11 mouse cellular contexts compared by ENCODE assay signal in the genomic region with DNA sequence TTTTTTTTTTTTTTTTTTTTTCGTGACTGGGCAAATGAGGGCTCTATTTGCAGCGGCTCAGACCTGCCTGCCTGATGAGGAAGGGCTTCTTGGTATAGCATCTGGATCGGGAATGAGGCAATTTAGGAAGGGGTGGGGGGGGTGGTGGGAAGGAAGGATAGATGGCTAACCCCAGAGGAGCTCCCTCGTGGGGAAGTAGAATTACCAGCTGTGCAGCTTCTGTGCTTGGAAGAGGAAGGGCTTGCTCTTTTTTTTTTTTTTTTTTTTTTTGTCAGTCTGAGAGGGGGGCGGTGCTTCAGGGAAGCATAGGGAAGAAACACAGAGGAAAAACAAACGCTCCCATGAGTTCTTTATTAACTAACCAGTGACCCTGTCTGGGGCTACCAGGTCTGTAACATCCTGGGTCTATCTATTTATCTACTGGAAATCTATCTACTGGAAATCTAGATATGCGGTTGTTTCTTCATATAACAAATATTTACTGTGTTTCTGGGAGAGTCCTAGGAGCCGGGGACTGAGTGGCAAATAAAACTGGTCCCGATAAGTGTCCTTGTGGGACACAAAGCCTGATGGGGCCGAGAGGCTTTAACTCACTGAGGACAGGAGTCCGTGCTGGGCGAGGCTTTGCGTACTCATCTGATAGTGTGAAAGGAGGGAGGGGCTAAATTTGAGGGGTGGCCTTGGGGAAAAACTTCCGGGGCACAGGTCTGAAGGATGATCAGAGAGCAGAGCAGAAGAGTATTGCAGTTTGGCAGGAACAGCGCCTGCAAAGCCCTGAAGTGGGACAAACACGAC. TPM values are rescaled to one million over a fixed set of nuclear protein-coding genes. Genes with fewer than 3 reads are reported as not detected.
DNase-seq lines count a peak whose midpoint lies in the region; ATAC-seq and TF ChIP-seq lines count a peak whose summit lies in the region.
"Had no signal": no experiment of that assay in that cellular context is flagged by ENCODE, and none has a peak within 500 bp of the region (broad histone marks: within the 10 kb centered on the region; RNA-seq: fewer than 3 reads in every experiment).

No protein-coding gene starts in this region.

- H3K4me2 ChIP-seq in hindbrain, embryonic 16.5 days (ENCODE audit: low read length): peak overlapping the region; percentile 15
- H3K4me2 ChIP-seq: forebrain, embryonic 15.5 days; neural tube, embryonic 12.5 days had no signal

- no peak for ATAC-seq in hindbrain, embryonic 16.5 days
- no peak for ATAC-seq in monocyte, adult 5-6 weeks (replicated peaks; ENCODE audit: insufficient number of reproducible peaks, low FRiP score, low TSS enrichment, poor library complexity, severe bottlenecking)
- ATAC-seq in megakaryocyte-erythroid progenitor cell, adult 5-6 weeks (replicated peaks; ENCODE audit: low FRiP score, low TSS enrichment, poor library complexity, severe bottlenecking): no peak
- ATAC-seq: forebrain, embryonic 15.5 days had no signal

- no peaks in the 10 kb centered on the region for H3K36me3 ChIP-seq in ES-E14 (ENCODE audit: control insufficient read depth, insufficient read depth, low read length, poor library complexity, severe bottlenecking)
- no peaks in the 10 kb centered on the region for H3K36me3 ChIP-seq in hindbrain, embryonic 16.5 days (ENCODE audit: control insufficient read depth, insufficient read depth, low read length)
- H3K36me3 ChIP-seq: forebrain, embryonic 15.5 days; neural tube, embryonic 12.5 days had no signal

- H3K27me3 ChIP-seq in hindbrain, embryonic 16.5 days (replicated peaks; ENCODE audit: control insufficient read depth, insufficient read depth, low read length): no peaks in the 10 kb centered on the region
- H3K27me3 ChIP-seq: forebrain, embryonic 15.5 days; neural tube, embryonic 12.5 days had no signal

- DNase-seq in embryo, embryonic 10 days (ENCODE audit: low spot score): peak; percentile 33
- no peak for DNase-seq in embryo, embryonic 9.5 days (ENCODE audit: extremely low spot score)
- DNase-seq in ES-E14 (ENCODE audit: low read depth, low spot score): no peak
- peak; percentile 55 for DNase-seq in lung, postnatal 36 days
- DNase-seq in spleen, postnatal 4 days (ENCODE audit: low spot score in 2 of 2): no peak

- in situ Hi-C loops in ES-E14 (cut with MboI; ENCODE audit: low sequenced_read_pairs in 2 of 2, unreplicated experiment in 2 of 2): loop anchor here in 1 of 2 experiments (25.0 kb wide), 1 partner anchor 700 kb away; no protein-coding TSS in a partner anchor

- peaks cover 4 to 6% of the 10 kb centered on the region in 2 experiments; a peak in 2 of 4 replicates for H3K4me1 ChIP-seq in ES-E14 (ENCODE audit: control insufficient read depth in 2 of 2, insufficient read depth in 2 of 2, low read length in 2 of 2, poor library complexity in 1 of 2)
- H3K4me1 ChIP-seq in hindbrain, embryonic 16.5 days (ENCODE audit: control insufficient read depth, insufficient read depth, low read depth, low read length): peaks cover 6% of the 10 kb centered on the region

- no peaks in the 10 kb centered on the region for H3K9me3 ChIP-seq in ES-E14 (ENCODE audit: control insufficient read depth, insufficient read depth, low read depth, low read length)
- no peaks in the 10 kb centered on the region for H3K9me3 ChIP-seq in hindbrain, embryonic 16.5 days (ENCODE audit: control insufficient read depth, low read length)
- H3K9me3 ChIP-seq: forebrain, embryonic 15.5 days; neural tube, embryonic 12.5 days had no signal

- 44% methylated on average over 16 of the region's 16 CpGs for WGBS in hindbrain, embryonic 16.5 days

- H3K9ac ChIP-seq in ES-E14 (ENCODE audit: insufficient read depth, low read depth, low read length, poor library complexity, severe bottlenecking): no peak overlapping the region
- H3K9ac ChIP-seq in hindbrain, embryonic 16.5 days (ENCODE audit: low read depth, low read length): no peak overlapping the region
- H3K9ac ChIP-seq: forebrain, embryonic 15.5 days; neural tube, embryonic 12.5 days had no signal

- no peak overlapping the region for H3K4me3 ChIP-seq in ES-E14 (ENCODE audit: insufficient read depth in 1 of 2, low read depth in 1 of 2, low read length in 2 of 2, poor library complexity in 1 of 2, severe bottlenecking in 1 of 2)
- H3K4me3 ChIP-seq in hindbrain, embryonic 16.5 days (ENCODE audit: low read length): no peak overlapping the region
- H3K4me3 ChIP-seq: forebrain, embryonic 15.5 days; neural tube, embryonic 12.5 days had no signal

- H3K27ac ChIP-seq in ES-E14 (ENCODE audit: insufficient read depth, low read depth, low read length, poor library complexity, severe bottlenecking): no peak overlapping the region
- H3K27ac ChIP-seq in hindbrain, embryonic 16.5 days (ENCODE audit: low read depth, low read length): no peak overlapping the region
- H3K27ac ChIP-seq: forebrain, embryonic 15.5 days; neural tube, embryonic 12.5 days had no signal

TF ChIP-seq in ES-E14, 5 proteins besides CTCF, POLR2A, EP300 and RAD21:
- TF ChIP-seq HCFC1 (IDR thresholded peaks at IDR 0.05; ENCODE audit: borderline replicate concordance, insufficient read depth, low read length) (no peak), ZNF384 (IDR thresholded peaks at IDR 0.05; ENCODE audit: low read depth, low read length) (peak; percentile 60; the same call in 1 of the 2 replicates)

RNA-seq across cellular contexts. Expression of gene Capn8, which starts 2.0 kb away (rescaled TPM):
- not detected in 2 replicates for total RNA-seq in ES-E14 (2012; rRNA removed)
- polyA plus RNA-seq in hindbrain, embryonic 16.5 days (2015; fragmentation: Nextera tagmentation; extraction: Ambion mirVana): 0.09 TPM in 1 of 2 replicates, not detected in the other
- not detected in 3 replicates for total RNA-seq in monocyte, adult 5-6 weeks (2017)
- not detected in 2 replicates for total RNA-seq in megakaryocyte-erythroid progenitor cell, adult 5-6 weeks (2014; fragmentation: Nextera tagmentation)
- not detected in 2 replicates for total RNA-seq in megakaryocyte-erythroid progenitor cell, adult 5-6 weeks (2017)
- polyA plus RNA-seq: adrenal gland, adult 2 months had no signal

RNA-seq across cellular contexts. Expression of gene Capn2, which starts 45.4 kb away (rescaled TPM):
- total RNA-seq in ES-E14 (2012; rRNA removed): 38.3 and 72.3 TPM in 2 replicates
- polyA plus RNA-seq in hindbrain, embryonic 16.5 days (2015; fragmentation: Nextera tagmentation; extraction: Ambion mirVana): 93.9 and 102 TPM in 2 replicates
- total RNA-seq in monocyte, adult 5-6 weeks (2017): 167 to 244 TPM (median 240 TPM) in 3 replicates
- total RNA-seq in megakaryocyte-erythroid progenitor cell, adult 5-6 weeks (2014; fragmentation: Nextera tagmentation): 2.4 and 6.1 TPM in 2 replicates
- total RNA-seq in megakaryocyte-erythroid progenitor cell, adult 5-6 weeks (2017): 7.2 and 16.2 TPM in 2 replicates

Comparison
In these comparisons a context has a peak if more than half of its experiments do, and no peak if none do; other contexts are left out.
1. DNase-seq: peak in embryo, embryonic 10 days (single experiment) and lung, postnatal 36 days (single experiment); none in embryo, embryonic 9.5 days (single experiment), ES-E14 (single experiment) and spleen, postnatal 4 days (0 of 2).